Mouse (Mus musculus): ENCODE measurements around the gene Enox1. TPM values are rescaled to one million over a fixed set of nuclear protein-coding genes. Genes with fewer than 3 reads are reported as not detected.
A peak's percentile ranks its signal among the peaks of the same experiment; 100 is the strongest.

Gene Enox1
- polyA plus RNA-seq, 1 experiment from 2014 or later: 6.2 TPM

DNA sequence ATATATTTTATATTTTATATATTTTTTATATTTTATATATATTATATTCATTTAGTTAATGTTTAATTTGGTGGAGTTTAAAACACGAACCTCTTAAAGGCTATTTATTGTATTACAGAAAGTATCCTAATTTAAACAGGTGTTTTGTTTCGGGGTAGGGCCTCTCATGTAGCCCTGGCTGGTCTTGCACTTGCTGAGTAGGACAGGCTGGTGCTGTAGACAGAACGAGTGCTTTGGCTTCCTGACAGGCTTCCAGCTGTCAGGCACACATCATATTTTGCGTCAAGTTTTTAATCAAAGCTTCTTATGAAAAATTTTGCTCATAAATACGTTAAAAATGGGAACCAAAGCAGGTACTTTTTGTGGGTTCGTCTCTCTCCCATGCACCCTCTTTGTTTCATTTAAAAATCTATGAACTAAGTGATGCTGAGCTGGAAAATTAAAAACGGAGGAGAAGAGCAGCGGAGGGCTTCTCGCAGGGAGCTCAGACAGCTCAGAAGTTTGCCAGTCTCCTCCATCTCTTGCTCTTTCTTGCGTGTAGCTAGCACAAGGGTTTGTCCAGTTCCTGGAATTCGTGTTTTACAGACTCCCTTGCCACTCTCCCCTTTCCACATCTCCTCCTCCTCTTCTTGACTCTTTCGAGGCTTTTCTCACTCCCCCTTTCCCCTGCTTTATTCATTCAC, 115.8 kb downstream of the Enox1 start:
- whole genome bisulfite sequencing: 57% methylated on average over 12 of the region's 12 CpGs
- Histone ChIP-seq H3K9me3 (ENCODE audit: control insufficient read depth, low read length) (no peaks in the 10 kb centered on the region), H3K36me3 (ENCODE audit: control insufficient read depth, insufficient read depth, low read length) (no peaks in the 10 kb centered on the region), H3K4me2 (ENCODE audit: low read length) (peak overlapping the region; percentile 23; the same call in 1 of the 2 replicates), H3K9ac (ENCODE audit: low read length) (no peak overlapping the region), H3K4me1 (replicated peaks; ENCODE audit: control insufficient read depth, insufficient read depth, low read length) (no peaks in the 10 kb centered on the region; the same call in 1 of the 2 replicates), H3K27me3 (replicated peaks; ENCODE audit: control insufficient read depth, insufficient read depth, low read length) (no peaks in the 10 kb centered on the region), H3K27ac (ENCODE audit: low read depth) (no peak overlapping the region), H3K4me3 (ENCODE audit: low read depth, low read length) (no peak overlapping the region)
- DNase-seq (ENCODE audit: low spot score) (no peak), ATAC-seq (replicated peaks; ENCODE audit: low FRiP score, low TSS enrichment, low read depth) (no peak)

DNA sequence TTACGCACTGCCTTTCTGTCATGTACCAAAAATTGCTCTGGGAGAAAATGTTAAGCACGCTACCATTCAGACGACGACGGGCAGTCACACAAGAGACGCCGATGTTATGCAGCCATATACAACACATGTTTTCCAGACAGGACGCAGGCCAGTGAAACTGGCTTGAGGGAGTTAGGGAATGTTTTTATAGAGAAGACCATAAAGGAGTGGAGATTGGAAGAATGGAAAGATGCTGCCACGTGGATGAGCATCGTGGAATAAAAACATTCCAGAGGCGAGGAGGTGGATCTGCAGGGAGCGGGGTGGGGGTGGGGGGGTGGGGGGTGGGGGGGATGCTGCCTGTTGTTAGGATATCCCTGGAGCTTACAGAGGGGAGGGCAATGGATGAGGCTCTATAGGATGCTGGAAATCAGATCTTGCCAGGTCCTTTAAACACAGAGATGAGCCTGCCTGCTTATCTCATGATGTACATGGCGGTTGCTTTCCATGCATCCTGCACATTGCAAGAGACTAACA, 116.4 kb downstream of the Enox1 start:
- no peak overlapping the region for H3K27ac ChIP-seq (ENCODE audit: low read depth)
- H3K4me2 ChIP-seq (ENCODE audit: low read length): peak overlapping the region; percentile 23; the same call in 1 of the 2 replicates
- no peak overlapping the region for H3K4me3 ChIP-seq (ENCODE audit: low read depth, low read length)
- no peaks in the 10 kb centered on the region for H3K9me3 ChIP-seq (ENCODE audit: control insufficient read depth, low read length)
- no peak for DNase-seq (ENCODE audit: low spot score)
- H3K4me1 ChIP-seq (replicated peaks; ENCODE audit: control insufficient read depth, insufficient read depth, low read length): no peaks in the 10 kb centered on the region; the same call in 1 of the 2 replicates
- no peaks in the 10 kb centered on the region for H3K36me3 ChIP-seq (ENCODE audit: control insufficient read depth, insufficient read depth, low read length)
- ATAC-seq (replicated peaks; ENCODE audit: low FRiP score, low TSS enrichment, low read depth): no peak
- no peak overlapping the region for H3K9ac ChIP-seq (ENCODE audit: low read length)
- H3K27me3 ChIP-seq (replicated peaks; ENCODE audit: control insufficient read depth, insufficient read depth, low read length): no peaks in the 10 kb centered on the region
- WGBS: 34% methylated on average over 13 of the region's 13 CpGs

DNA sequence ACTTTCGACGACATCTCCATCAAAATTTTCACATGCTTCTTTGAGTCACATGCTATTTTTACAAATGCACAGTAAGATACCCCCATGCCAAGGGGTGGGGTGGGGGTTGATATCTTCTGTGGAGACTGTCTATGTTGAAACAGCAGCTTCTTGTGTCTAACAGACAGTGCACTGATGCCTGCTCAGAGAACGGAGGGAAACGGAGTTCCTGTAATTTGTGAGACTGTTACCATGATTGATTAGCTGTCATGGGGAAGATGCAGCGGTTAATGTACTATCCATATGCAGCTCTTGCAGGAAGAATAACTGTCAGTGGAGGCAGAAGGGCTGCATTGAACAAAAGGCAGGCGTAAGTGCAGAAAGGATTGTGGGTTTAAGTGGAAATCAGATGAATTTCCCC, 117.2 kb downstream of the Enox1 start:
- 57% methylated on average over 6 of the region's 6 CpGs for WGBS
- Histone ChIP-seq H3K27ac (ENCODE audit: low read depth) (no peak overlapping the region), H3K4me1 (replicated peaks; ENCODE audit: control insufficient read depth, insufficient read depth, low read length) (no peaks in the 10 kb centered on the region; the same call in 1 of the 2 replicates), H3K4me2 (ENCODE audit: low read length) (no peak overlapping the region), H3K36me3 (ENCODE audit: control insufficient read depth, insufficient read depth, low read length) (no peaks in the 10 kb centered on the region), H3K4me3 (ENCODE audit: low read depth, low read length) (no peak overlapping the region), H3K27me3 (replicated peaks; ENCODE audit: control insufficient read depth, insufficient read depth, low read length) (no peaks in the 10 kb centered on the region), H3K9ac (ENCODE audit: low read length) (no peak overlapping the region), H3K9me3 (ENCODE audit: control insufficient read depth, low read length) (no peaks in the 10 kb centered on the region)
- ATAC-seq (replicated peaks; ENCODE audit: low FRiP score, low TSS enrichment, low read depth) (no peak), DNase-seq (ENCODE audit: low spot score) (no peak)

DNA sequence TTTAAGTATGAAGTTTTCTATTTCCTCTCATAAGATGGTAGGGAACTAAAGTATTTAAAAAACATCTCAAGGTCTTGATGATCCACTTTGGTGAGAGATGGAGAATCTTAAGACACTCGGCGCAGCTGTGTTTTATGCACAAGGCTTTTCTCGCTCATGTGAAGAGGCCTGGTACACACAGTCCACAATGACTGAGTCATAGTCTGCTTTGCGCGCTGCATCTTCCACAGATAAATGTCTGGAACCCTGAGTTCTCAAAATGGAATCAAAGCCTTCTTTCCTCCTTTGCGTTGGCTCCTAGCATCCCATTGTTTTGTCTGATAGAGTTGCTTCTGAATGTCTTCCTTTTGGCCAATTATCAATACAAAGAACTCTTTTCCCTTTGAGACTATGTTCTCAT, 119.0 kb downstream of the Enox1 start:
- DNase-seq (ENCODE audit: low spot score): no peak
- Histone ChIP-seq H3K9me3 (ENCODE audit: control insufficient read depth, low read length) (no peaks in the 10 kb centered on the region), H3K27me3 (replicated peaks; ENCODE audit: control insufficient read depth, insufficient read depth, low read length) (no peaks in the 10 kb centered on the region), H3K9ac (ENCODE audit: low read length) (no peak overlapping the region), H3K4me3 (ENCODE audit: low read depth, low read length) (no peak overlapping the region), H3K27ac (ENCODE audit: low read depth) (no peak overlapping the region), H3K36me3 (ENCODE audit: control insufficient read depth, insufficient read depth, low read length) (no peaks in the 10 kb centered on the region), H3K4me1 (replicated peaks; ENCODE audit: control insufficient read depth, insufficient read depth, low read length) (no peaks in the 10 kb centered on the region; the same call in 1 of the 2 replicates), H3K4me2 (ENCODE audit: low read length) (no peak overlapping the region)
- WGBS: 94% methylated on average over 6 of the region's 6 CpGs
- no peak for ATAC-seq (replicated peaks; ENCODE audit: low FRiP score, low TSS enrichment, low read depth)

DNA sequence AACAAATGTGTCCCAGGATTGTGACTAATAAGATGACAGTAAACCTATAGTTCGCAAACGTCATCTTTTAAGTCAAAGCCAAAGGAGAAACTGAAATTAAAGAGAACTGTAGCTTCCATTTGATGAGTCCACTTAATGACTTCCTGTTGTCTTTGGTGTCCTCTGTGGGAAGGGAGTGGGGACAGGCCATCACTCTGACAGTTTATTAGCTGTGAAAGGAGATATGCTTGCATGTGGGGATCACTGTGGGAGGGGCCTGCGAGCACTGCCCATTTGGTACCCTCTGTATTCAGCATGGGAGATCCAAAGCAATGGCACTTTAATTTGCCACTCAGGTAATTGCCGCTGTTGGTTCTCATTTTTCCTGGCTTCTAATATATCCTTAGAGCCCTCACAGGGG, 122.6 kb downstream of the Enox1 start:
- no peaks in the 10 kb centered on the region for H3K4me1 ChIP-seq (replicated peaks; ENCODE audit: control insufficient read depth, insufficient read depth, low read length)
- DNase-seq (ENCODE audit: low spot score): no peak
- ATAC-seq (replicated peaks; ENCODE audit: low FRiP score, low TSS enrichment, low read depth): no peak

DNA sequence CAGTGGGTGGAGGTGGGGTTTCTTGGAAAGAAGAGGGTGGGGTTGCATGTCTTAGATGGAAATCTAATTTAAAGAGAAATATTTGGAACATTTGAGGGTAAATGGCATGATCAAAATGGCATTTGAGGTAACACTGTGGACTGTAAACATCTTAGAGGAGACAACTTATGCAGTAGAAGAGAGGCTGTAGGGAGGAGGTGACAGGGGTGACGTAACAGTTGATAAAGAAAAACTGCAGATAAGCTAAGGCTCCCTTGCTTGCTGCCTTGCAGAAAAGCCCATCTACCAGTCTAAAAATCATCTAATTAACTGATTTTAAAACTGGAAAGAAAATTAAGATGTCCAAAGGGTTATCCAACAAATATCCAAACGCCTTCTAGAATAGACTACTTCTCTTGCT, 123.9 kb downstream of the Enox1 start:
- no peaks in the 10 kb centered on the region for H3K27me3 ChIP-seq (replicated peaks; ENCODE audit: control insufficient read depth, insufficient read depth, low read length)
- H3K36me3 ChIP-seq (ENCODE audit: control insufficient read depth, insufficient read depth, low read length): no peaks in the 10 kb centered on the region
- no peak overlapping the region for H3K9ac ChIP-seq (ENCODE audit: low read length)
- no peak overlapping the region for H3K27ac ChIP-seq (ENCODE audit: low read depth)
- no peak overlapping the region for H3K4me2 ChIP-seq (ENCODE audit: low read length)
- no peaks in the 10 kb centered on the region for H3K9me3 ChIP-seq (ENCODE audit: control insufficient read depth, low read length)
- WGBS: 75% methylated on average over 2 of the region's 2 CpGs
- no peaks in the 10 kb centered on the region for H3K4me1 ChIP-seq (replicated peaks; ENCODE audit: control insufficient read depth, insufficient read depth, low read length)
- H3K4me3 ChIP-seq (ENCODE audit: low read depth, low read length): no peak overlapping the region
- ATAC-seq (replicated peaks; ENCODE audit: low FRiP score, low TSS enrichment, low read depth) (no peak), DNase-seq (ENCODE audit: low spot score) (no peak)

More for the DNA sequence above, 122.6 kb downstream of the Enox1 start:
- no peak overlapping the region for H3K27ac ChIP-seq (ENCODE audit: low read depth)
- no peaks in the 10 kb centered on the region for H3K9me3 ChIP-seq (ENCODE audit: control insufficient read depth, low read length)
- WGBS: 79% methylated on average over 4 of the region's 4 CpGs
- no peaks in the 10 kb centered on the region for H3K36me3 ChIP-seq (ENCODE audit: control insufficient read depth, insufficient read depth, low read length)
- no peak overlapping the region for H3K4me3 ChIP-seq (ENCODE audit: low read depth, low read length)
- H3K27me3 ChIP-seq (replicated peaks; ENCODE audit: control insufficient read depth, insufficient read depth, low read length): no peaks in the 10 kb centered on the region
- H3K4me2 ChIP-seq (ENCODE audit: low read length): no peak overlapping the region
- H3K9ac ChIP-seq (ENCODE audit: low read length): no peak overlapping the region

DNA sequence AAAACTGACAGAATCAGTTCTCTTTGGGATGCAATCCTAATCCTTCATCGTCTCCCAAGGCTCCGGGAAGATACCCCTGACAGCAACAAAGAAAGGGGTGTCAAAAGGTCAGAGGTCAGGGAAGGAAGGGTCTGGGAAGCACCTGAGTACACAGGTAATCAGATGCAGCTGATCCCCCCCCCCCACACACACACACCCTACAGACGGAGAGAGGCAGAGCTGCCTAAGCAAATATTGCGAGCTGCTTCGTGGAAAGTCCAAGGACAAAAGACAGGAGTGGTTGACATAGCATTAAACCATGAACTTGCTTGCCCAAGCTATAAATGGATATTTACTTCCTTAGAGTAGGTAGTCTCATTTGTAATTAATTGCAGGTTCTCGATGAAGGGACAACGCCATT, 124.3 kb downstream of the Enox1 start:
- no peaks in the 10 kb centered on the region for H3K9me3 ChIP-seq (ENCODE audit: control insufficient read depth, low read length)
- peak; percentile 60; the same call in 1 of the 2 replicates for ATAC-seq (replicated peaks; ENCODE audit: low FRiP score, low TSS enrichment, low read depth)
- H3K27ac ChIP-seq (ENCODE audit: low read depth): no peak overlapping the region
- no peaks in the 10 kb centered on the region for H3K27me3 ChIP-seq (replicated peaks; ENCODE audit: control insufficient read depth, insufficient read depth, low read length)
- H3K4me2 ChIP-seq (ENCODE audit: low read length): no peak overlapping the region
- no peak overlapping the region for H3K4me3 ChIP-seq (ENCODE audit: low read depth, low read length)
- H3K4me1 ChIP-seq (replicated peaks; ENCODE audit: control insufficient read depth, insufficient read depth, low read length): no peaks in the 10 kb centered on the region
- H3K9ac ChIP-seq (ENCODE audit: low read length): no peak overlapping the region
- WGBS: 60% methylated on average over 7 of the region's 7 CpGs
- no peak for DNase-seq (ENCODE audit: low spot score)
- H3K36me3 ChIP-seq (ENCODE audit: control insufficient read depth, insufficient read depth, low read length): no peaks in the 10 kb centered on the region

DNA sequence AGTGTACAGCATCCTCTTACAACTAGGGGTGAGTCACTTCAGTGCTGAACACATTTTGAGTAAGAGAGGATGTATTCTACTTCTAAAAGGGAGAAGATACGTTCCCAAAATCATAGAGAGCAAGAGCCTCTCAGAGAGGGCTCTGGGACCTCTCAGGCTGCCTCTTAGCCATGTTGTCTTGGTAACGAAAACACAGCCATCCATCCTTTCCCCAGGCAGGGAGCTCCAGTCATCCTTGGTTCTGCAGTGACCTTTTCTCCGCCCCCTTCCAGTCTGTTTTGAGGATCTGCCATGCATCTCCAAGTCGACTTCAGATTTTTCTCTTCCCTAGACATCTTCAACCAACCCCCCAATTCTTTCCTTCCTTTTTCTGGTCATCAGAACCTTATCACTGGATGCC, 127.4 kb downstream of the Enox1 start:
- Histone ChIP-seq H3K27ac (ENCODE audit: low read depth) (no peak overlapping the region), H3K9me3 (ENCODE audit: control insufficient read depth, low read length) (no peaks in the 10 kb centered on the region), H3K4me3 (ENCODE audit: low read depth, low read length) (no peak overlapping the region), H3K4me1 (replicated peaks; ENCODE audit: control insufficient read depth, insufficient read depth, low read length) (no peaks in the 10 kb centered on the region), H3K36me3 (ENCODE audit: control insufficient read depth, insufficient read depth, low read length) (no peaks in the 10 kb centered on the region), H3K9ac (ENCODE audit: low read length) (no peak overlapping the region), H3K4me2 (ENCODE audit: low read length) (no peak overlapping the region), H3K27me3 (replicated peaks; ENCODE audit: control insufficient read depth, insufficient read depth, low read length) (no peaks in the 10 kb centered on the region)
- DNase-seq (ENCODE audit: low spot score) (no peak), ATAC-seq (replicated peaks; ENCODE audit: low FRiP score, low TSS enrichment, low read depth) (no peak)
- WGBS: 43% methylated on average over 4 of the region's 4 CpGs

DNA sequence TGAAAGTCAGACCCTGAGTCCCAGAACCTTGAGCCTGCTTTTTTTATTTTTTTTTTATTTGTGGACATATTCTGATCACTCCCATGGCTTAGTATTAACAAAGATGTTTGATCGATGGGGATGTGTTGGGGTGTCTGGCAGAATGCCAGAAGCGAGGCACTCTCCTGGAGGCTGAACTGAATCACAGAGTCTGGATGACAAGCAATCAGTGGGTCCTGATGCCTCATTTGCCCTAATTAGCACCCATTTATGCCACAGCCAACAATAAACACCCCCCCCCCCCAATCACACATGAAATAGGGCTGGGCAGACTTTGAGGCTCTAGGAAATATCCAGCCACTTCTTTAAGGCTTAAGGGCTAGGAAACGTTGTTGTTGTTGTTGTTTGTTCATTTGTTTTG, 128.9 kb downstream of the Enox1 start:
- no peaks in the 10 kb centered on the region for H3K27me3 ChIP-seq (replicated peaks; ENCODE audit: control insufficient read depth, insufficient read depth, low read length)
- no peaks in the 10 kb centered on the region for H3K36me3 ChIP-seq (ENCODE audit: control insufficient read depth, insufficient read depth, low read length)
- 86% methylated on average over 3 of the region's 3 CpGs for WGBS
- H3K4me3 ChIP-seq (ENCODE audit: low read depth, low read length): no peak overlapping the region
- H3K4me1 ChIP-seq (replicated peaks; ENCODE audit: control insufficient read depth, insufficient read depth, low read length): no peaks in the 10 kb centered on the region
- H3K9me3 ChIP-seq (ENCODE audit: control insufficient read depth, low read length): no peaks in the 10 kb centered on the region
- H3K27ac ChIP-seq (ENCODE audit: low read depth): no peak overlapping the region
- no peak for DNase-seq (ENCODE audit: low spot score)
- no peak overlapping the region for H3K4me2 ChIP-seq (ENCODE audit: low read length)
- H3K9ac ChIP-seq (ENCODE audit: low read length): no peak overlapping the region
- no peak for ATAC-seq (replicated peaks; ENCODE audit: low FRiP score, low TSS enrichment, low read depth)

All from intestine, embryonic 14.5 days (tissue).